Mouse (Mus musculus): ENCODE measurements around the gene Hibadh. TPM values are rescaled to one million over a fixed set of nuclear protein-coding genes. Genes with fewer than 3 reads are reported as not detected.

Gene Hibadh
- polyA plus RNA-seq, 1 experiment from 2014 or later = 102 TPM

GRCm38 (mm10) chr6:52594752-52595151 lies 45.4 kb downstream of the Hibadh start:
- no peaks in the 10 kb centered on the region for H3K27me3 ChIP-seq (ENCODE audit: control insufficient read depth, insufficient read depth, low read length)
- no peaks in the 10 kb centered on the region for H3K4me1 ChIP-seq (replicated peaks; ENCODE audit: control insufficient read depth, insufficient read depth)
- WGBS = 70% methylated on average over 1 of the region's 1 CpGs

GRCm38 (mm10) chr6:52586564-52586963 lies 53.6 kb downstream of the Hibadh start:
- Histone ChIP-seq H3K4me3 (ENCODE audit: low read depth, low read length) (no peak overlapping the region), H3K4me2 (replicated peaks; ENCODE audit: low read depth) (no peak overlapping the region), H3K9ac (ENCODE audit: low read length) (no peak overlapping the region), H3K27ac (replicated peaks) (no peak overlapping the region), H3K9me3 (ENCODE audit: control insufficient read depth, low read length) (no peaks in the 10 kb centered on the region), H3K36me3 (ENCODE audit: control insufficient read depth, insufficient read depth, low read length) (no peaks in the 10 kb centered on the region), H3K4me1 (replicated peaks; ENCODE audit: control insufficient read depth, insufficient read depth) (no peaks in the 10 kb centered on the region), H3K27me3 (ENCODE audit: control insufficient read depth, insufficient read depth, low read length) (no peaks in the 10 kb centered on the region)
- TF ChIP-seq CTCF (IDR thresholded peaks at IDR 0.05; ENCODE audit: low read depth) = no peak
- no peak for TF ChIP-seq EP300 (optimal IDR thresholded peaks at IDR 0.05)
- ATAC-seq (ENCODE audit: low FRiP score, low TSS enrichment) (no peak), DNase-seq (ENCODE audit: low spot score) (no peak)

More at GRCm38 (mm10) chr6:52594752-52595151, 45.4 kb downstream of the Hibadh start:
- no peak for DNase-seq (ENCODE audit: low spot score)
- Histone ChIP-seq H3K4me3 (ENCODE audit: low read depth, low read length) (no peak overlapping the region), H3K36me3 (ENCODE audit: control insufficient read depth, insufficient read depth, low read length) (no peaks in the 10 kb centered on the region), H3K9ac (ENCODE audit: low read length) (no peak overlapping the region), H3K4me2 (replicated peaks; ENCODE audit: low read depth) (no peak overlapping the region), H3K27ac (replicated peaks) (no peak overlapping the region), H3K9me3 (ENCODE audit: control insufficient read depth, low read length) (no peaks in the 10 kb centered on the region)
- TF ChIP-seq EP300 (optimal IDR thresholded peaks at IDR 0.05) (no peak), CTCF (IDR thresholded peaks at IDR 0.05; ENCODE audit: low read depth) (no peak)
- no peak for ATAC-seq (ENCODE audit: low FRiP score, low TSS enrichment)

- H3K9me3 ChIP-seq (ENCODE audit: control insufficient read depth, low read length) = no peaks in the 10 kb centered on the region
- no peaks in the 10 kb centered on the region for H3K36me3 ChIP-seq (ENCODE audit: control insufficient read depth, insufficient read depth, low read length)
- H3K4me1 ChIP-seq (replicated peaks; ENCODE audit: control insufficient read depth, insufficient read depth) = no peaks in the 10 kb centered on the region
- ATAC-seq (ENCODE audit: low FRiP score, low TSS enrichment) = no peak; the same call in 1 of the 2 replicates
- no peak overlapping the region for H3K4me2 ChIP-seq (replicated peaks; ENCODE audit: low read depth)
- TF ChIP-seq CTCF (IDR thresholded peaks at IDR 0.05; ENCODE audit: low read depth) = no peak
- no peak for TF ChIP-seq EP300 (optimal IDR thresholded peaks at IDR 0.05)
- H3K27ac ChIP-seq (replicated peaks) = no peak overlapping the region
- peak; percentile 36 for DNase-seq (ENCODE audit: low spot score)
- H3K27me3 ChIP-seq (ENCODE audit: control insufficient read depth, insufficient read depth, low read length) = no peaks in the 10 kb centered on the region
- 32% methylated on average over 8 of the region's 8 CpGs for WGBS
- H3K4me3 ChIP-seq (ENCODE audit: low read depth, low read length) = no peak overlapping the region
- no peak overlapping the region for H3K9ac ChIP-seq (ENCODE audit: low read length)
These were observed 55.8 kb downstream of the Hibadh start for GRCm38 (mm10) chr6:52584383-52584782.

- no peak for DNase-seq (ENCODE audit: low spot score)
These were observed 59.1 kb downstream of the Hibadh start for GRCm38 (mm10) chr6:52581081-52581480.

GRCm38 (mm10) chr6:52578322-52578721 lies 61.9 kb downstream of the Hibadh start:
- ATAC-seq (ENCODE audit: low FRiP score, low TSS enrichment) (no peak), DNase-seq (ENCODE audit: low spot score) (no peak)
- Histone ChIP-seq H3K36me3 (ENCODE audit: control insufficient read depth, insufficient read depth, low read length) (no peaks in the 10 kb centered on the region), H3K4me3 (ENCODE audit: low read depth, low read length) (no peak overlapping the region), H3K9me3 (ENCODE audit: control insufficient read depth, low read length) (no peaks in the 10 kb centered on the region), H3K27ac (replicated peaks) (no peak overlapping the region), H3K4me2 (replicated peaks; ENCODE audit: low read depth) (no peak overlapping the region), H3K4me1 (replicated peaks; ENCODE audit: control insufficient read depth, insufficient read depth) (no peaks in the 10 kb centered on the region), H3K27me3 (ENCODE audit: control insufficient read depth, insufficient read depth, low read length) (no peaks in the 10 kb centered on the region), H3K9ac (ENCODE audit: low read length) (no peak overlapping the region)
- TF ChIP-seq EP300 (optimal IDR thresholded peaks at IDR 0.05) (no peak), CTCF (IDR thresholded peaks at IDR 0.05; ENCODE audit: low read depth) (no peak)
- 65% methylated on average over 2 of the region's 2 CpGs for WGBS

More at GRCm38 (mm10) chr6:52581081-52581480, 59.1 kb downstream of the Hibadh start:
- Histone ChIP-seq H3K4me3 (ENCODE audit: low read depth, low read length) (no peak overlapping the region), H3K27me3 (ENCODE audit: control insufficient read depth, insufficient read depth, low read length) (no peaks in the 10 kb centered on the region), H3K9ac (ENCODE audit: low read length) (no peak overlapping the region), H3K4me1 (replicated peaks; ENCODE audit: control insufficient read depth, insufficient read depth) (no peaks in the 10 kb centered on the region), H3K36me3 (ENCODE audit: control insufficient read depth, insufficient read depth, low read length) (no peaks in the 10 kb centered on the region), H3K4me2 (replicated peaks; ENCODE audit: low read depth) (no peak overlapping the region), H3K27ac (replicated peaks) (no peak overlapping the region), H3K9me3 (ENCODE audit: control insufficient read depth, low read length) (no peaks in the 10 kb centered on the region)
- TF ChIP-seq CTCF (IDR thresholded peaks at IDR 0.05; ENCODE audit: low read depth) (no peak), EP300 (optimal IDR thresholded peaks at IDR 0.05) (no peak)
- 81% methylated on average over 4 of the region's 4 CpGs for WGBS
- ATAC-seq (ENCODE audit: low FRiP score, low TSS enrichment) = no peak

DNA sequence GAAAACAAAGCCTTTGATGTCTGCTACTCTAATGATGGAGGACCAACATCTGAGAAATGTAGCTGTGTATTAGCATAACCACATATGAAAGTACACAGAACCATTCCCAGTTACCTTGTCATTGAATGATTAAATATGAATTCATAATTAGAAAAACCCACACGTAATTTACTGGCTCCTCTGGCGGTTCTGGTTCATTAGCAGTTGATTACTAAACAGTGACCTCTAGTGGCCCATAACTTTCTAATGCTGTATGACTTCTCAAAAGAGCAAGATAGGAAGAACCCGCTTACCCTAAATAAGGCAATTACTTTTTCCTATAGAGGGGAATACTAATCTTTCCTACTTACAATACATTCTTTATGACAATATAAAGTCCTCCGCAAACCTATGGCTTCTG lies 62.9 kb downstream of the Hibadh start:
- ATAC-seq (ENCODE audit: low FRiP score, low TSS enrichment) = no peak
- no peak overlapping the region for H3K27ac ChIP-seq (replicated peaks)
- no peak overlapping the region for H3K4me3 ChIP-seq (ENCODE audit: low read depth, low read length)
- H3K9ac ChIP-seq (ENCODE audit: low read length) = no peak overlapping the region
- WGBS = 30% methylated on average over 4 of the region's 4 CpGs
- DNase-seq (ENCODE audit: low spot score) = no peak
- TF ChIP-seq CTCF (IDR thresholded peaks at IDR 0.05; ENCODE audit: low read depth) (peak; percentile 80), EP300 (optimal IDR thresholded peaks at IDR 0.05) (no peak)
- H3K27me3 ChIP-seq (ENCODE audit: control insufficient read depth, insufficient read depth, low read length) = no peaks in the 10 kb centered on the region
- no peaks in the 10 kb centered on the region for H3K36me3 ChIP-seq (ENCODE audit: control insufficient read depth, insufficient read depth, low read length)
- H3K9me3 ChIP-seq (ENCODE audit: control insufficient read depth, low read length) = no peaks in the 10 kb centered on the region
- H3K4me2 ChIP-seq (replicated peaks; ENCODE audit: low read depth) = no peak overlapping the region
- no peaks in the 10 kb centered on the region for H3K4me1 ChIP-seq (replicated peaks; ENCODE audit: control insufficient read depth, insufficient read depth)

All from stomach, postnatal 0 days (tissue).